Comparison of ENCODE assay signal across 10 mouse cellular contexts in the genomic region with DNA sequence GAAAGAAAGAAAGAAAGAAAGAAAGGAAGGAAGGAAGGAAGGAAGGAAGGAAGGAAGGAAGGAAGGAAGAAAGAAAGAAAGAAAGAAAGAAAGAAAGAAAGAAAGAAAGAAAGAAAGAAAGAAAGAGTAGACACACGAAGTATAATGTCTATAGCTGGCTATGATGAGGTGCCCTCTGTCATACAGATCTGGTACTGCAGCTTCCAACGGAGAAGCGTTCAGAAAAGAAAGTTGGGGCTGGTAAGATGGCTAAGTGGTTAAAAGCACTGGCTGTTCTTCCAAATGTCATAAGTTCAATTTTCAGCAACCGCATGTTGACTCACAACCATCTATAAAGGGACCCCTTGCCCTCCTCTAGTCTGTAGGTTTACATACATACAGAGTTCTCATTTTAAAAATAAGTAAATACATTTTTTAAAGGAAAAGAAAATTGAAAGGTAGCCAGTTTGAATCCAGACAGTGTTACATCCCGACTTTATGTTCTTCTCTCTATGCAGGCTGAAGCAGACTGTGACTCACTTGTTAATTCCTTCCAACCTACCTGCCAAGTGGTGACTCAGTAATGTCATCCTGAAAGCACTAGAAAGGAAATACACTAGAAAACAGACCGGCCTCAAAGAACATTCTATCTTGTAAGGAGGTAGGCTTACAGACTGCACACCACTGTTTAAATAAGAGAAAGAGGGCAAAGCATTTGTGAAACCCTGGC. TPM values are rescaled to one million over a fixed set of nuclear protein-coding genes. Genes with fewer than 3 reads are reported as not detected.
DNase-seq lines count a peak whose midpoint lies in the region; TF ChIP-seq lines count a peak whose summit lies in the region.
"Had no signal": no experiment of that assay in that cellular context is flagged by ENCODE, and none has a peak within 500 bp of the region (broad histone marks: within the 10 kb centered on the region; RNA-seq: fewer than 3 reads in every experiment).

No protein-coding gene starts in this region.

- no peak for TF ChIP-seq EP300 in MEL (IDR thresholded peaks at IDR 0.05; ENCODE audit: low read depth in 1 of 2, low read length in 2 of 2)

- peaks cover 0 to 1% of the 10 kb centered on the region in 2 experiments; a peak in 1 of 4 replicates for H3K27me3 ChIP-seq in MEL (ENCODE audit: control insufficient read depth in 1 of 2, insufficient read depth in 2 of 2, low read length in 2 of 2)
- H3K27me3 ChIP-seq: lung, embryonic 15.5 days had no signal

- no peaks in the 10 kb centered on the region for H3K9me3 ChIP-seq in MEL (replicated peaks; ENCODE audit: insufficient read depth, low read length)
- H3K9me3 ChIP-seq: lung, embryonic 15.5 days had no signal

- no peak overlapping the region for H3K9ac ChIP-seq in MEL (ENCODE audit: control insufficient read depth, low read depth, low read length, poor library complexity, severe bottlenecking)
- H3K9ac ChIP-seq: heart, embryonic 13.5 days; lung, embryonic 15.5 days had no signal

- peak in 2 of 3 experiments; percentile 18 to 55; a peak in 4 of 6 replicates for TF ChIP-seq CTCF in MEL (IDR thresholded peaks at IDR 0.05 in 2 of 3, conservative IDR thresholded peaks at IDR 0.05 in 1 of 3; ENCODE audit: control insufficient read depth in 1 of 3, insufficient read depth in 1 of 3, low read depth in 2 of 3, low read length in 3 of 3, poor library complexity in 1 of 3, severe bottlenecking in 1 of 3)

- H3K4me1 ChIP-seq in MEL (ENCODE audit: control insufficient read depth in 1 of 2, insufficient read depth in 2 of 2, low read length in 2 of 2): no peaks in the 10 kb centered on the region
- H3K4me1 ChIP-seq: heart, embryonic 13.5 days; lung, embryonic 15.5 days had no signal

- H3K79me2 ChIP-seq in MEL (ENCODE audit: control insufficient read depth, insufficient read depth, low read length, poor library complexity): no peaks in the 10 kb centered on the region

- H3K36me3 ChIP-seq in MEL (ENCODE audit: control insufficient read depth in 1 of 2, insufficient read depth in 2 of 2, low read length in 2 of 2): no peaks in the 10 kb centered on the region
- H3K36me3 ChIP-seq: heart, embryonic 13.5 days; lung, embryonic 15.5 days had no signal

- H3K4me3 ChIP-seq in MEL (ENCODE audit: control insufficient read depth in 1 of 2, insufficient read depth in 1 of 2, low read depth in 2 of 2, low read length in 2 of 2): no peak overlapping the region
- H3K4me3 ChIP-seq: heart, embryonic 13.5 days; lung, embryonic 15.5 days had no signal

- peak; percentile 16 for DNase-seq in embryo, embryonic 10 days (ENCODE audit: low spot score)
- DNase-seq in embryo, embryonic 9.5 days (ENCODE audit: extremely low spot score): no peak
- DNase-seq in layer of hippocampus, postnatal 10 days (ENCODE audit: low spot score in 2 of 2): peak; percentile 49 to 67
- no peak for DNase-seq in layer of hippocampus, postnatal 36 days
- peak; percentile 51 for DNase-seq in MEL (ENCODE audit: low read depth, low spot score)
- peak; percentile 27 for DNase-seq in induced T-regulatory cell, adult 2 months (ENCODE audit: low read depth)
- peak; percentile 15 for DNase-seq in thymus, postnatal 14 days
- DNase-seq in ovary, postnatal 10 days (ENCODE audit: low spot score): no peak

- no peak for TF ChIP-seq POLR2A in MEL (IDR thresholded peaks at IDR 0.05; ENCODE audit: control insufficient read depth in 1 of 2, insufficient read depth in 1 of 2, low read depth in 1 of 2, low read length in 2 of 2, poor library complexity in 1 of 2)

- no peak; the same call in 1 of the 2 replicates for TF ChIP-seq RAD21 in MEL (IDR thresholded peaks at IDR 0.05; ENCODE audit: low read depth, low read length)

- no peak overlapping the region for H3K27ac ChIP-seq in MEL (ENCODE audit: control insufficient read depth, low read depth, low read length)
- H3K27ac ChIP-seq: heart, embryonic 13.5 days; lung, embryonic 15.5 days had no signal

TF ChIP-seq in MEL, 35 proteins besides CTCF, POLR2A, EP300 and RAD21:
- TF ChIP-seq KAT2A (conservative IDR thresholded peaks at IDR 0.05; ENCODE audit: low read depth, low read length) (no peak), SMC3 (IDR thresholded peaks at IDR 0.05; ENCODE audit: low read depth, low read length) (peak; percentile 42)

RNA-seq across cellular contexts. Expression of gene Osbp2, which starts 31.4 kb away (rescaled TPM):
- 10 to 100 TPM; 84.0 to 87.2 TPM for total RNA-seq in layer of hippocampus, postnatal 10 days (2021)
- total RNA-seq in layer of hippocampus, postnatal 36 days (2021): 10 to 100 TPM; 75.7 to 80.7 TPM
- not detected in 2 replicates for total RNA-seq in MEL (2012; rRNA removed)
- under 1 TPM in 1 of 2 experiments, not detected in 1; 0.04 TPM for polyA plus RNA-seq in MEL (2012; ENCODE audit: insufficient read depth in 1 of 2, insufficient read length in 2 of 2, low read depth in 1 of 2, low replicate concordance in 2 of 2, missing spikeins in 1 of 2)

Comparison
In these comparisons a context has a peak if more than half of its experiments do, and no peak if none do; other contexts are left out.
1. DNase-seq: peak in embryo, embryonic 10 days (single experiment), layer of hippocampus, postnatal 10 days (2 of 2), MEL (single experiment), induced T-regulatory cell, adult 2 months (single experiment) and thymus, postnatal 14 days (single experiment); none in embryo, embryonic 9.5 days (single experiment), layer of hippocampus, postnatal 36 days (0 of 2) and ovary, postnatal 10 days (single experiment).
2. RNA of gene Osbp2, which starts 31.4 kb away (total RNA-seq): 84.0 to 87.2 TPM in layer of hippocampus, postnatal 10 days and 75.7 to 80.7 TPM in layer of hippocampus, postnatal 36 days; not detected in MEL; every median in the first group is over 10 times any median in the second.